Mouse (Mus musculus) midbrain, postnatal 0 days (tissue): ENCODE results near the gene Ppl. TPM values are rescaled to one million over a fixed set of nuclear protein-coding genes. Genes with fewer than 3 reads are reported as not detected.

Experiments used
- ATAC-seq: fragments of 200-750 bp; cut with Nextera tagmentation; 2 replicates; pipeline ENCODE4 v1.8.0; 2017; ENCODE audit warnings: moderate number of reproducible peaks, mild to moderate bottlenecking, moderate TSS enrichment, moderate library complexity; ENCODE audit not compliant: low FRiP score
- DNase-seq: peaks from one replicate; pipeline ENCODE4 v3.0.0-alpha.2; 2015; ENCODE audit warnings: low spot score
- H3K27ac ChIP-seq: fragments of 300-500 bp; sonication (generic); 2 replicates; pipeline ENCODE4 v1.5.1; 2014; ENCODE audit warnings: low read depth, mild to moderate bottlenecking, low read length, mixed read lengths
- H3K27me3 ChIP-seq: fragments of 300-500 bp; sonication (generic); 2 replicates; pipeline ENCODE4 v1.6.1; 2014; ENCODE audit warnings: low read length, control low read depth, mixed read lengths; ENCODE audit not compliant: insufficient read depth
- H3K36me3 ChIP-seq: fragments of 300-500 bp; sonication (generic); 2 replicates; pipeline ENCODE4 v1.6.1; 2014; ENCODE audit warnings: low read length, control low read depth, mixed read lengths; ENCODE audit not compliant: insufficient read depth
- H3K4me1 ChIP-seq: fragments of 300-500 bp; sonication (generic); 2 replicates; pipeline ENCODE4 v1.6.1; 2014; ENCODE audit warnings: mild to moderate bottlenecking, control low read depth, antibody characterized with exemption, low read length, mixed read lengths; ENCODE audit not compliant: insufficient read depth
- H3K4me2 ChIP-seq: fragments of 300-500 bp; sonication (generic); 2 replicates; pipeline ENCODE4 v1.6.1; 2014; ENCODE audit warnings: low read depth, mild to moderate bottlenecking, low read length, mixed read lengths; ENCODE audit not compliant: poor library complexity, severe bottlenecking
- H3K4me3 ChIP-seq: fragments of 300-500 bp; sonication (generic); 2 replicates; pipeline ENCODE4 v1.5.1; 2014; ENCODE audit warnings: low read depth, mild to moderate bottlenecking, low read length, moderate library complexity
- H3K9ac ChIP-seq: fragments of 300-500 bp; sonication (generic); replicated peaks from 2 replicates; pipeline ENCODE4 v1.6.1; 2014; ENCODE audit warnings: mild to moderate bottlenecking, low read length, moderate library complexity, mixed read lengths; ENCODE audit not compliant: poor library complexity, severe bottlenecking
- H3K9me3 ChIP-seq: fragments of 300-500 bp; sonication (generic); 2 replicates; pipeline ENCODE4 v1.6.1; 2016; ENCODE audit warnings: low read length, control low read depth
- CTCF ChIP-seq: IDR thresholded peaks from 2 replicates; pipeline ENCODE4 v1.5.1; 2016; ENCODE audit warnings: antibody characterized with exemption, mild to moderate bottlenecking
- WGBS: fragments of 180-500 bp; shearing (Covaris S2); extraction: QIAGEN DNeasy Blood & Tissue Kit; methylation state at CpG from one replicate; pipeline ENCODE4 v1.1.7; 2014; 5-methylcytosine and 5-hydroxymethylcytosine counted together
- polyA plus RNA-seq: library from polyadenylated mRNA; unstranded; fragments of >200 nt; fragmentation: Nextera tagmentation; extraction: Ambion mirVana; gene quantifications from 2 replicates; pipeline ENCODE4 v1.2.1, GENCODE M21; 2015
- total RNA-seq: library from RNA; depleted of rRNA; stranded (reverse); fragments of >200 nt; gene quantifications from 2 replicates; pipeline ENCODE4 v1.2.3, GENCODE M21; 2014

Ppl gene
- total and polyA plus RNA-seq, 2 experiments from 2014 or later, result 0.10 to 0.88 TPM

DNA sequence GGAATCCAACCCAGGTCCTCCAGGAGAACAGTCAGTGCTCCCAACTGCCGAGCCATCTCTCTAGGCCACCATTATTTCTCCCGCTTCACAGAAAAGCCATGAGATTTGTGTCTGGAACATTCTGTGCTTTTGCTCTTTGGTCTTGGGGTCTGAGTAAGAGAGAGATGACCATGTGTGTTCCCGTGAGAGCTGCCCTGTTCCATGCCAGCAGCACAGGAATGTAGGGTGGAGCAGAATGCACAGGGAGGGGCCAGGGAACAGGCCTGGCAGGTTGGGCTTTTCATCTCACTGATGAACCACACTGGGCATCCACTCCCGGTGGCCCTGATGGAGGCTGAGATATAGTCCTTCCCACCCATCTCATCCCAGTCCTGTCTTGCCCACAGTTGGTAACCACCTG lies 12.8 kb downstream of the Ppl start:
- no peak for ATAC-seq
- no peak overlapping the region for H3K4me3 ChIP-seq
- H3K4me1 ChIP-seq, result no peaks in the 10 kb centered on the region
- H3K27me3 ChIP-seq, result no peaks in the 10 kb centered on the region
- H3K27ac ChIP-seq, result no peak overlapping the region
- no peak for DNase-seq
- H3K9me3 ChIP-seq, result no peaks in the 10 kb centered on the region
- no peak overlapping the region for H3K4me2 ChIP-seq
- WGBS, result 72% methylated on average over 4 of the region's 4 CpGs
- H3K9ac ChIP-seq, result no peak overlapping the region
- TF ChIP-seq CTCF, result no peak
- no peaks in the 10 kb centered on the region for H3K36me3 ChIP-seq

DNA sequence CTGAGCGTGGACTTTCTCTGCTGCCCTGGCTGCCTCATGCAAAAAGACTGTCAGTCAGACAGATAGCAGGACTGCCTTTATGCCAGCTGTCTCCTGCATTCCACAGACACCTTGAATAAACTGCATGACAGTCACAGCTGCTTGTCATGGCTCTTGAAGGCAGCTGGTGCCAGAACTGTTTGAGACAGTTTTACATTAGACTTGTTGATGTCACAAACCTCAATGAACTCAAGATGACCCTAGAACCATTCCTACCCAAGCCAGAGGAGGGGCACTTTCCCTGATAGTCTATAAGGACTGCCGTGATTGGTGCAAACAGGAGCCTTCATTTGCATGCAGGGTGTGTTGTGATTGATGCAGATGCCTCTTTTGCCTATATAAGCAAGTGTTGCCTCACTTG lies 18.6 kb downstream of the Ppl start:
- WGBS, result 63% methylated on average over 2 of the region's 2 CpGs
- no peak overlapping the region for H3K4me2 ChIP-seq
- no peak for ATAC-seq

DNA sequence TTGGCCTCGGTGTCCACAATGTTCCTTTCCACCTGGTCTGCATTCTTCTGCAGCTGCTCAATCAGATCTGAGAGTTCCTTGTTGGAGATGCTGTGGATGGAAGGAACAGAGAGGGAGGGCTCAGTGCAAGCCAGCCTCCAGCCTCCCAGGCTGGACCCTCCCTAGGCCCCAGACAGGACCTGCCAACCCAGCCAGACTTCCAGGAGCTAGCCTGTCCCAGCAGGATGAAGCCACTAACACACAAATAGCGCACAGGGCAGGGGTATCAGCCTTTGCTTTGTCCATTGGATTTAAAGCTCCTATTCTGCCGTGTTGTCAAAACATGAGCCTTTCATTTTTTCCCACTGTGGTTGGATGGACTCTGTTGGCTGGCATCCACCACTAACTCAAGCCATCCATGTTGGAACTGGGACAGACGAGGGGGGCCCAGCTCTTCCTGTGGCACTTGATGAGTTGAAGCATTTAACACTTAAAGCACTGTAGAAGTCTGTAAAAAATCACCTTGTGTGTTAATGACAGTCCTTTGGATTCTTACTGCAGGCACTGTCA lies 19.1 kb downstream of the Ppl start:
- ATAC-seq (no peak), DNase-seq (peak; percentile 26)
- TF ChIP-seq CTCF, result no peak
- H3K4me1 ChIP-seq, result no peaks in the 10 kb centered on the region
- 64% methylated on average over 4 of the region's 4 CpGs for WGBS
- H3K4me2 ChIP-seq, result no peak overlapping the region
- no peaks in the 10 kb centered on the region for H3K36me3 ChIP-seq
- H3K27ac ChIP-seq, result no peak overlapping the region
- no peaks in the 10 kb centered on the region for H3K9me3 ChIP-seq
- no peak overlapping the region for H3K9ac ChIP-seq
- no peak overlapping the region for H3K4me3 ChIP-seq
- no peaks in the 10 kb centered on the region for H3K27me3 ChIP-seq

More for the DNA sequence above, 18.6 kb downstream of the Ppl start:
- Histone ChIP-seq H3K4me1 (no peaks in the 10 kb centered on the region), H3K9ac (no peak overlapping the region), H3K27ac (no peak overlapping the region), H3K4me3 (no peak overlapping the region), H3K36me3 (no peaks in the 10 kb centered on the region), H3K9me3 (no peaks in the 10 kb centered on the region), H3K27me3 (no peaks in the 10 kb centered on the region)
- DNase-seq, result no peak
- no peak for TF ChIP-seq CTCF

DNA sequence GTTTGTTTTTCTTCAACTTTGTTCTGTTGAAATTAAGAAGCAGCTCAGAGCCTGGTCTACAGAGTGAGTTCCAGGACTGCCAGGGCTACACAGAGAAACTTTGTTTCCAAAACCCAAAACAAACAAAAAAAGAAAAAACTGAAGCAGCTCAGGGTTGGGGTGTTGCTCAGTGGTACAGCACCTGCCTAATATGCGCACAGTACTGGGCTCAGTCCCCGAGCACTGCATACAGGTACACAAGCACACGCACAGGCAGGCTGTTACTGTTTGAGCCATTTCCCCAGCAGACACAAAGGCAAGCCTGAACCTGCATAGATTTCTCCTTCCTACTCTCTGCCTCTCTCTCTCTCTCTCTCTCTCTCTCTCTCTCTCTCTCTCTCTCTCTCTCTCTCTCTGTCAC lies 21.2 kb downstream of the Ppl start:
- no peaks in the 10 kb centered on the region for H3K4me1 ChIP-seq
- H3K9me3 ChIP-seq, result no peaks in the 10 kb centered on the region
- no peak overlapping the region for H3K4me2 ChIP-seq
- H3K9ac ChIP-seq, result no peak overlapping the region
- H3K27me3 ChIP-seq, result no peaks in the 10 kb centered on the region
- no peak for TF ChIP-seq CTCF
- no peak overlapping the region for H3K27ac ChIP-seq
- ATAC-seq, result no peak
- H3K4me3 ChIP-seq, result no peak overlapping the region
- no peaks in the 10 kb centered on the region for H3K36me3 ChIP-seq
- WGBS, result 85% methylated on average over 3 of the region's 3 CpGs
- DNase-seq, result no peak

DNA sequence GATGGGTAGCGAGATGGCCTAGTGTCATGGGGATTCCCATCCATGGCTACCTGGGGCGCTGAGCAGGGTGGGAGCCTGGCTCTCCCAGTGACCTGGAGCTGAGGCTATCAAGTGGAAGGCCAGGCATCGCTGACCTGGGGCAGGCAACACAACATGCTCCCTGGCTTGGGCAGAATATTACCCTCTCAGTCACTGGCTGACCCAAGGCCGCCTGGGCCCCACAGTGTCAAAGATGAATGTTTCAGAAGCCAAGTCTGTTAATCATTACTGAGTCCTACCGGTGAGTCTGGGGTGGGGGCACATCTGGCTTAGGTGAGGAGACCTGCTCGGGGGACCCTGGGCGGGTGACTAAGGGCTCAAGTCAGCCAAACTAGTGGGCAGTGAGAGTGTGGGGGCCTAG lies 22.3 kb downstream of the Ppl start:
- H3K27me3 ChIP-seq, result no peaks in the 10 kb centered on the region
- 84% methylated on average over 7 of the region's 7 CpGs for WGBS
- ATAC-seq, result no peak

DNA sequence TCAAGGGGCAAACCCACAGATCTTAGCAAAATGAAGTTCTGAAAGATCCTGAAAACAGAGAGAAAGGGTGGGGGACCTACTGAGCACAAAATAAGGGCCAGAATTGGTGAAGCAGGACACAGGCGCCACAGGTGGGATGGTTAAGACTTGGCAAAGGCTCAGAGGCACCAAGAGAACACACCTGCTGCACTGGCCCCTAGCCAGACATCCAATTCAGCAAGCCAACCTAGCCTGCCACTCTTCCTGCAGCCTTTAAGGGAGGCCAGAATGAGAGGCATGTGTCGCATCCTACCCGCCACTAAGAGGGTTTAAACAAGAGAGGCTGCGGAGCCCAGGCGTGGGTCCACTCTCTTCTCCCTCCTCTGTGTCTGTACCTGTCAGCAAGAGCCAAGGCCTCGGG lies 31.2 kb downstream of the Ppl start:
- Histone ChIP-seq H3K27me3 (no peaks in the 10 kb centered on the region), H3K36me3 (no peaks in the 10 kb centered on the region), H3K4me2 (no peak overlapping the region), H3K27ac (no peak overlapping the region), H3K4me1 (no peaks in the 10 kb centered on the region), H3K9ac (no peak overlapping the region), H3K9me3 (no peaks in the 10 kb centered on the region), H3K4me3 (no peak overlapping the region)
- WGBS, result 68% methylated on average over 6 of the region's 6 CpGs
- DNase-seq (peak; percentile 44), ATAC-seq (no peak)
- TF ChIP-seq CTCF, result no peak

More for the DNA sequence above, 22.3 kb downstream of the Ppl start:
- DNase-seq, result no peak
- Histone ChIP-seq H3K4me2 (no peak overlapping the region), H3K4me1 (no peaks in the 10 kb centered on the region), H3K36me3 (no peaks in the 10 kb centered on the region), H3K9ac (no peak overlapping the region), H3K9me3 (no peaks in the 10 kb centered on the region), H3K4me3 (no peak overlapping the region), H3K27ac (no peak overlapping the region)
- no peak for TF ChIP-seq CTCF
